Comparison of ENCODE assay signal across 14 mouse cellular contexts in genomic region chr13:24260751-24261591, GRCm38 (mm10). TPM values are rescaled to one million over a fixed set of nuclear protein-coding genes. Genes with fewer than 3 reads are reported as not detected.
DNase-seq lines count a peak whose midpoint lies in the region; ATAC-seq and TF ChIP-seq lines count a peak whose summit lies in the region.
"Had no signal": no experiment of that assay in that cellular context is flagged by ENCODE, and none has a peak within 500 bp of the region (broad histone marks: within the 10 kb centered on the region; RNA-seq: fewer than 3 reads in every experiment).

No protein-coding gene starts in this region.

- peaks cover 2% of the 10 kb centered on the region; the same call in 1 of the 2 replicates for H3K4me1 ChIP-seq in liver, adult 2 months (ENCODE audit: control insufficient read depth, insufficient read depth, low read length)
- no peaks in the 10 kb centered on the region for H3K4me1 ChIP-seq in stomach, embryonic 15.5 days
- no peaks in the 10 kb centered on the region for H3K4me1 ChIP-seq in forebrain, embryonic 14.5 days (ENCODE audit: control insufficient read depth, insufficient read depth, low read length)
- H3K4me1 ChIP-seq: heart, embryonic 15.5 days; liver, embryonic 12.5 days had no signal

- H3K4me2 ChIP-seq in stomach, embryonic 15.5 days: no peak overlapping the region
- H3K4me2 ChIP-seq in forebrain, embryonic 14.5 days (ENCODE audit: low read length): no peak overlapping the region
- H3K4me2 ChIP-seq: heart, embryonic 15.5 days; liver, embryonic 12.5 days; midbrain, embryonic 11.5 days had no signal

- H3K27ac ChIP-seq in liver, adult 2 months (replicated peaks; ENCODE audit: insufficient read depth, low read depth, low read length): no peak overlapping the region
- H3K27ac ChIP-seq in stomach, embryonic 15.5 days: peak overlapping the region; percentile 59
- H3K27ac ChIP-seq in forebrain, embryonic 14.5 days (ENCODE audit: low read depth, low read length): no peak overlapping the region
- H3K27ac ChIP-seq: gastrocnemius, adult 2 months; heart, embryonic 15.5 days; hindbrain, postnatal 0 days; liver, embryonic 12.5 days had no signal

- H3K27me3 ChIP-seq in liver, adult 2 months (ENCODE audit: control insufficient read depth, insufficient read depth, low read length): no peaks in the 10 kb centered on the region
- H3K27me3 ChIP-seq in stomach, embryonic 15.5 days (replicated peaks): no peaks in the 10 kb centered on the region
- no peaks in the 10 kb centered on the region for H3K27me3 ChIP-seq in forebrain, embryonic 14.5 days (replicated peaks; ENCODE audit: control insufficient read depth, insufficient read depth, low read length)
- H3K27me3 ChIP-seq: heart, embryonic 15.5 days; liver, embryonic 12.5 days had no signal

- H3K9me3 ChIP-seq in stomach, embryonic 15.5 days: no peaks in the 10 kb centered on the region
- no peaks in the 10 kb centered on the region for H3K9me3 ChIP-seq in forebrain, embryonic 14.5 days (replicated peaks; ENCODE audit: control insufficient read depth, low read length)
- H3K9me3 ChIP-seq: heart, embryonic 15.5 days; liver, embryonic 12.5 days had no signal

- 0 out of 2 replicates have a peak, but pooled peaks cover 6% of the 10 kb centered on the region for H3K36me3 ChIP-seq in liver, adult 2 months (ENCODE audit: control insufficient read depth, insufficient read depth, low read length)
- no peaks in the 10 kb centered on the region for H3K36me3 ChIP-seq in stomach, embryonic 15.5 days
- no peaks in the 10 kb centered on the region for H3K36me3 ChIP-seq in forebrain, embryonic 14.5 days (ENCODE audit: control insufficient read depth, insufficient read depth, low read length)
- H3K36me3 ChIP-seq: heart, embryonic 15.5 days; liver, embryonic 12.5 days had no signal

- H3K79me2 ChIP-seq in liver, adult 2 months (ENCODE audit: control insufficient read depth, insufficient read depth, low read length): no peaks in the 10 kb centered on the region; the same call in 1 of the 2 replicates

- 55% methylated on average over 10 of the region's 10 CpGs for WGBS in liver, adult 2 months
- WGBS in stomach, embryonic 15.5 days: 52% methylated on average over 10 of the region's 10 CpGs
- 82% methylated on average over 10 of the region's 10 CpGs for WGBS in forebrain, embryonic 14.5 days

- DNase-seq in adrenal gland, adult (ENCODE audit: inconsistent age in 2 of 2, low spot score in 1 of 2): peak; percentile 82 to 85
- no peak for DNase-seq in adrenal gland, postnatal 25 days
- DNase-seq in liver, adult 2 months (ENCODE audit: extremely low read depth, low read depth, low spot score): peak; percentile 37
- DNase-seq in liver: no peak
- peak; percentile 65 for DNase-seq in cerebellum, adult 9-10 months
- DNase-seq in gastrocnemius, postnatal 4 days (ENCODE audit: low spot score in 2 of 2): no peak
- DNase-seq in forebrain, embryonic 14.5 days (ENCODE audit: low spot score): no peak
- DNase-seq: gastrocnemius, adult 2 months had no signal

- no peak overlapping the region for H3K4me3 ChIP-seq in liver, adult 2 months (ENCODE audit: insufficient read depth, low read depth, low read length)
- no peak overlapping the region for H3K4me3 ChIP-seq in stomach, embryonic 15.5 days (replicated peaks)
- no peak overlapping the region for H3K4me3 ChIP-seq in forebrain, embryonic 14.5 days (ENCODE audit: low read depth, low read length)
- H3K4me3 ChIP-seq: erythroblast, embryonic 14.5 days; gastrocnemius, adult 2 months; heart, embryonic 15.5 days; liver, embryonic 12.5 days had no signal

- ATAC-seq in stomach, embryonic 15.5 days (ENCODE audit: insufficient read depth, low FRiP score, low read depth): peak; percentile 60; the same call in 1 of the 2 replicates
- ATAC-seq in forebrain, embryonic 14.5 days: no peak
- ATAC-seq: hindbrain, postnatal 0 days; liver, embryonic 12.5 days had no signal

- H3K9ac ChIP-seq in liver, adult 2 months (ENCODE audit: low read depth, low read length): no peak overlapping the region
- H3K9ac ChIP-seq in stomach, embryonic 15.5 days: no peak overlapping the region
- no peak overlapping the region for H3K9ac ChIP-seq in forebrain, embryonic 14.5 days (ENCODE audit: low read length)
- H3K9ac ChIP-seq: heart, embryonic 15.5 days; liver, embryonic 12.5 days had no signal

- no peak for TF ChIP-seq CTCF in liver, adult 2 months (IDR thresholded peaks at IDR 0.05; ENCODE audit: low read depth, low read length)

- no peak for TF ChIP-seq POLR2A in liver, adult 2 months (IDR thresholded peaks at IDR 0.05; ENCODE audit: extremely low read depth, insufficient read depth, low read length)

RNA-seq across cellular contexts. Expression of gene Carmil1, which starts 19.6 kb away (rescaled TPM):
- total RNA-seq in adrenal gland, postnatal 25 days (2021): 83.9 and 84.5 TPM in 2 replicates
- 4.6 and 7.7 TPM in 2 replicates for total RNA-seq in liver, adult 2 months (2014; rRNA removed)
- 1.8 and 2.9 TPM in 2 replicates for polyA plus RNA-seq in liver, adult 2 months (2012; rRNA removed)
- 37.2 and 40.5 TPM in 2 replicates for polyA plus RNA-seq in stomach, embryonic 15.5 days (2015; fragmentation: Nextera tagmentation; extraction: Ambion mirVana)
- 1 to 10 TPM; 5.4 to 6.6 TPM for total RNA-seq in gastrocnemius, postnatal 4 days (2021)
- polyA plus RNA-seq in forebrain, embryonic 14.5 days (2014; fragmentation: Nextera tagmentation; extraction: Ambion mirVana): 14.5 and 24.8 TPM in 2 replicates

Comparison
In these comparisons a context has a peak if more than half of its experiments do, and no peak if none do; other contexts are left out.
1. DNase-seq: peak in adrenal gland, adult (2 of 2), liver, adult 2 months (single experiment) and cerebellum, adult 9-10 months (single experiment); none in adrenal gland, postnatal 25 days (single experiment), liver (single experiment), gastrocnemius, postnatal 4 days (0 of 2) and forebrain, embryonic 14.5 days (single experiment).